Mouse (Mus musculus): ENCODE results near the gene Ino80d.
"Not testable (repeated sequence)": the region's sequence is repeated elsewhere in the genome, so short reads cannot be mapped to it uniquely, and the experiment has no call there.

The Ino80d gene

DNA sequence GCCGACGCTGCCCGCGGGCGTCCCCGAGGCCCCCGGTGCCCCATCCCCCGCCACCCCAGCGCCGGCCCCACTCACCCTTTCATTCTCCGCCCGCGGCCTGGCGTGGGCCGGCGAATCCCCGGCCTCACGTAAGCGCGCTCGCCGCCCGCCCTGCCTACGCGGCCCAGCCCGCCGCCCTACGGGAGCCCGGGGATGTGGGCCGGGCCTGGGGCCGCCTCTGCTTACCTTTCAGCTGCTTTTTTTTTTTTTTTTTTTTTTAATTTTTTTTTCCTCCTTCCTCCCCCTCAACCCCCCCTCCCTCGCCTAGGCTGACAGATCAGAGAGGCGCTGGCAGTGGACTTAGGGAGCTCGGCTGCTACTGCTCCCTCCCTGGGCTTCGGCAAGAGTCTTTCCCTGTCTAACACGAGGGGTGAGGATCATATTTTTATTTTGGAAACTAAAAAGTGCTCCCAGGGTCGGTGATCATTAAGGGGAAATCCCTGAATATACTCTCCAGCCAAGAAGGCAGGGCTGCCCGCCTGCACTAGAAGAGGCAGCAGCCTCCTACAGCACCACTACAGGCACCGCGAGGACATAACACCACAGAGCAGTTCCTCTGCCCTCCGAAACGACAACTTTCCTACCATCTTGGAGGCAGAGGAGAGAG is at the start of gene Ino80d:
Gene Ino80d, minus strand, starts transcription at position 532 of the 646 bp plus-strand sequence.
- DNase-seq, result peak; percentile 87

DNA sequence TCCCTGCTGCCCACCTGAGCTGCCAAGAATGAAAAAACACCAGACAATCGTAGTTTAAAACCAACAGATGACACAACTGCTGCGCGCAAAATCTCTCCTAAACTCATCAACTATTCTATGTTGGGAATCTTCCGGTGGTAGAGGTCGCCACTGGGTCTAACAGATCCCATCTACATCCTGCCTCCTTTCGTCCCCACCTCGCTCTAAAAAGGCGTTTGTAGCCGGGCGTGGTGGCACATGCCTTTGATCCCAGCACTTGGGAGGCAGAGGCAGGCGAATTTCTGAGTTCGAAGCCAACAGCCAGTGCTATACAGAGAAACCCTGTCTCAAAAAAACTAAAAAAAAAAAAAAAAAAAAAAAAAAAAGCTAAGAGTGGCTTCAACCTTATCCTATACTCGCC is 25.8 kb upstream of the Ino80d start:
- DNase-seq, result no peak

DNA sequence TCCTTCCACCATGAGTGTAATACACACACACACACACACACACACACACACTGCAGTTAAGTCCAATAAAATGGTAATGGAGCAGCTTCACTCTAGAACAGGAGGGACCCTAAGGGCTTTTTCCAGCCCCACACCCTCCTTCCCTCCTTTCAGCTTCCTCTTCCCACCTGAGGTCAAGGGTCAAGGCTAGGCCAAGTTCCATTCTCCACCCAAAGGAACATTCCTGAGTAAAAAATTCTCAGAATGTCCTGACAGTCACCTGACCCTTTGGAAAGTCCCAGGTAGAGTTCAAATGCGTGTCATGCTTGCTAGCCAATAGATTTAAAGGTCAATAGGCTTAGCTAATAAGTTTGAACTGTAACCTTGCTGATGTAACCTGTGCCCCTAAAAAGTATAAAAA is 24.1 kb upstream of the Ino80d start:
- not testable (repeated sequence) for DNase-seq

DNA sequence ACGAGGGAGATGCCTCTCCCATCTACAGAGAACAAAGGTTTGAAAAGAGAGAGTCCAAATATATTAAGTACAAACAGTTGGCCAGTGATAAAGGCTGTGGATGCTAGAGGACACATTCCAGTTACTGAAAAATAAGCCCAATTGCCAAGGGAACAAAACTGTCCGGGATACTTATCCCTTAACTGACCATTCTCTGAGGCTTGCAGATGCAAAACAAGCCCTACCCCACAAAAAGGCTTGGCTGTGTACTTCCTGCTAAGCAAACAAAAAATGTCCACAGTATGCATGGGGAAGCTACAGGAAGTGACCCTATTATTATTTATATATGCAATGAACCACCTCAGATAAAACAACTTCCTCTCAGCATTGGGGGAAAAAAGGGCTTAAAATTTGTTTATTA is 23.5 kb upstream of the Ino80d start:
- no peak for DNase-seq

DNA sequence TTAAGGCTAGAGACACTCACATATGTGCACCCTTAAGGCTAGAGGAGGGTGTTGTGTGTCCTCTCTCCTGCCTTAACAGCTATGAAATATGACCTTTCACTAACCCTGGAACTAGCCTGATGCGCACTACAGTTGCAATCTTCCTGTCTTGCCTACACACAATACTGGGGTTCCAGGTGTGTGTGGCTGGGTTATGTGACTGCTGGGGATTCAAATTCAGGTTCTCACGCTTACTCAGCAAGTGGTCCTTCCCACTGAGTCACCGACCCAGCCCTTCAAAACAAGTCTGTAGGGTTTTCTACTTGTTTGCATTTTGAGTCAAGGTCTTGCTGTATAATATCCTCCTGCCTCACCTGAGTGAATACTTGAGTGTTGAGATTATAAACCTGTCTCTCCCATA is 20.1 kb upstream of the Ino80d start:
- DNase-seq, result no peak

DNA sequence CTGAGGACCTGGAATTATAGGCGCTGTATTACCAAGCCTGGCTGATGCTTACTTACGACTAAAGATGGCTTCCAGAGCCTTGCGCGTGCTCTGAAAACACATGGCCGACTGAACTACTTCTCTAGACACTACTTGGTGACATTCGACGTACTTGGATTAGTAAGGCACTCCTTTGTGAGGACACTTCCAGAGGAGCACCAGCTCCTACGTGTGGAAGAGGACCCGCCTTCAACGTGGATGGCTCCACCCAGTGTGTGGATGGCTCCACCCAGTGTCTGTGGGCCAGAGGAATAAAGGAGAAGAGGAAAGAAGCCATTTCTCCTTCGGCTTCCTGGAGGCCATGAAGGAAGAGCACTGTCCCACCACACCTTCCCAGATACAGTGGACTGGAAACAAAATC is 17.3 kb upstream of the Ino80d start:
- DNase-seq, result no peak

DNA sequence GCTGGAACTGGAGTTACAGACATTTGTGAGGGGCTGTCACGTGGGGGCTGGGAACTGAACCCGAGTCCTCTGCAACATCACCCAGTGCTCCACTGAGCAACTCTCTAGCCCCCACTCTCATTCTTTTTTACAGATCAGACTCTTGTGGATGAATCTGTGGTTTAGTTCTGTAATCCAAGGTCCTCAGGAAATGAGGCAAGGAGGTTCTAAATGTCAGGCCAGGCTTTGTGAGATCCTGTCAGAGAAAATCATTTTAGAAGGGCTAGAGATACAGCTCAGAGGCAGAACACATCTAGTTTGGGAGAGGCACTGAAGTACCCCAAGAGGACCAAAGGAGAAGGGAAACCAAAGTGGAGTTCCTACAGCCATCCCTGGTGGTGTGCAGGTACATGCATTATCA is 16.4 kb upstream of the Ino80d start:
- no peak for DNase-seq

DNA sequence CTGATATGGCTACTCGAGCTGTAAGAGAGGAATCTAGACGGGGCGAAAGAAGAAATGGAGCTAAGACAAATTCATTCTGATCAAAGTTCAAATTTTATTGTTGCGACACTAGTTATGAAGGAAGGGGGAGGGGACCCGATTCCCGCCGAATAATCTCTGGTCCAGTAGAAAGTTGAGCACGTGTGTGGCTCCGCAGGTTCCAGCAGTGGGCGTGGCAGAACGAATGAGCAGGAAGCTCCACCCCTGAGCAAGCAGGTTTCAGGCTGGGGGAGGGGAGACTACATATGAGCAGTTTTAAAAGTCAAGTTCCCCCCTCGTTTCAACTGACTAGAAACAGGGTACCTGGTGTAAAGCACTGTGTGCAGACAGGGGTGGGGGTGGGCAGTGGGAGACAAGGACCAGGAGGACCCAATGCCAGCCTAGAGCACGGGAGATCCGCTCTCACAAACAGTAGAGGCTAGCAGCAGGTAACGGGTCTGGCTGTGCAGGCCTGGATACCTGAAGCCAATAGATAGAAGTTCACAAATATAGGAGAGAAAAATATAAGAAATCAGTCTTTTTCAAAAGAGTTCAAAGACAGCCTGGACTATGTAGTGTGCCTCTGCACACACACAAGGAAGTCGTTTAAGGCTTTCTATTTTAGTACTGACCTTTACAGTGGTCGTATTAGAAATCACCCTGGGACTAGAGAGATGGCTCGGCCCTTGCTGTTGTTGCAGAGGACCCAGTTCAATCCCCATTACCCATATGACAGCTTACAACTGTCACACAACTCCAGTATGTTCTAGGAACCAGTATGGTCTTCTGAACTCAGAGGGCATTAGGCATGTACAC is 15.6 kb upstream of the Ino80d start:
- DNase-seq, result peak; percentile 25

DNA sequence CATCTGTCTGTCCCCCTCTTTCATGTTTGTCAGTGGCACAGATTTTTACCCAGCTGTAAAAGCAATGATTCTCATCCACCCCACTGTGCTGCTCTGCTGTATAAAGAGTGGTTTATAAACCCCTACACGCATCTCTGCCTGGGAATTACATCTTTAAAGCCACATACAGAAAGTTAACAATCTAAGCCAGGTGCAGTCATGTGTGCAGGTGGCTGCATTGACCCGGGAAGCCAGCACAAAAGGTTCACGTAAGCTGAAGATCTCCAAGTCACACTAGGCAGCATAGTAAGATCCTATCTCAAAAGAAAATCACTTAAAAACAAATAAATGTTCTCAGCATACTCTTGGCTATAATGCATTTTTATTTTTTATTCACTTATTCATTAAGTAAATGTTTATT is 14.8 kb upstream of the Ino80d start:
- DNase-seq, result no peak

DNA sequence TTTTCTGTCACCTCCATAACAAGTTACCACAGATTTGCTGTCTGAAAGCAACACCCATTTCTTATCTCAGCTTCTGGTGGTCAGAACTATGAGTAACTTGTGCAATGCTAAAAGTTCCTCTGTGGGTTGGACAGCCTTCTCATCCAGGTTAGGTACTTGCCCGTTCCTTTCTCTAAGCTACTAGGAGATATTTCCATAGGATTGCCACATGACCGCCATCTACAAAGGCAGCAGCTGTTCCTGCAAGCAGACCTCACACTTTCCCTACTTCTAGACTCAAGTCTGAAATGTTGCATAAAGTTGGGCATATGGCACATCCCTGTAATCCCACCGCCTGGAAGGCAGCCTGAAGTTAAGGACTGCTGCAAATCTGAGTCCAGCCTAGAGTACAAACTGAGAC is 11.7 kb upstream of the Ino80d start:
- DNase-seq, result no peak

DNA sequence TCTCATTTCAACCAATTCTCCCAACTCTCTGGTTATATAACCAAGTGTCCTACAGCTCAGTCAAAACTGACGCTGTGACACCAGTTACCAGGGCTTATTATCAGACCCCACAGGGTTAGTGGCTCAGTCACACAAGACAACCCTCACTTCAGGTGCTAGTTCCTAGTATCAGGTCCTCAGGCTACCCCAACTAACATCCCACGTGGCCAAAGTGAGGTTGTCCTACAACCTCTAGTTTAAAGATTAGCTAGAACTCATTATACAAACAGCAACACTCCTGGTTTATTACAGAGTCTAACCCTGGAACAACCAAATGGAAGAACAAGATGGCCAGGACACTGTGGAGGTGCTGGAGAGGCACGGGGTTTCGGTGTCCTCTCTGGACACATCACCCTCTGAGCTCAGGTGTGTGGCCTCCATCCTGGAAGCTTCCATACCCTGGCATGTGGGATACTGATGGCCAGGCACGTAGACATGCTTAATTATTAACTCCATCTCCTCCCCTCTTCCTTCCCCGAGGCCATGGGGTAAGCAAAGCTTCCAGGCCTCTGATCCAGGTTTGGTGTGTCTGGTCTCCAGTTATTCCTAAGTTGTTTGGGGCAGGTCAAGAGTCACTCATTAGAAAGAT is 9.5 kb upstream of the Ino80d start:
- peak; percentile 63 for DNase-seq

DNA sequence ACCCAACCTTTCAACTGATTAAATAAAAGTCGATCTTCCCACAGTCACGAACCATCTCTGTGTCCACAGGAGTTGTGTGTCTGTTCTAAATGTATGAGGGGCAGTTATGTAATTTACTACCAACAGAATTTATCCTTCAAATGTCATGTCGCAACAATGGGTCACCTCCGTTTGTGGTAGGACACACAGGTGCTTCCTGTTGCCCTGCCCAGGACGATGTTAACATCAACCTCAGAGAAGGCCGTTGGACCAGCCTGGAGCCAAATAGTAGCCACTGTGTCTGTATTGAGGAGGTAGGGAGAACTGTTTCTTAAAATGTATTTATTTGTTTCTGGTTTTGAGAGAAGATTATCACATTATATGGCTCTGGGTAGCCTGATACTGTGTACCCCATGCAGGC is 7.5 kb upstream of the Ino80d start:
- DNase-seq, result no peak

DNA sequence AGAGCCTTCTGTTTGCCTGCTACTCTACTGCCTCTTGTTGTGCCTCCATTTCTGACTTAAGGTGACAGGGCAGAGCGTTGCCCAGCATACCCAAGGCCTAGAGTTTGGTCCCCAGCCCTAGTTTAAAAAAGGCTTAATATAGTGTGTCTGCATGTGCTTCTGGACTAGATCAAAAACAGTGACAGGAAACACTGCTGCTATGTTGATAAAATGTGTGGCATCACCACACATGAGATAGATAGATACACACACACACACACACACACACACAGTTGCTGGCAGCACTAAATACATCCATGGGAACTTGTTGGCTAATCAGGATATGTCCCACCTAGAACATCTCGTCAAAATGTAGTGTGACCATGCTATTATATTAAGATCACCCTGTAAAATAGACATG is 5.9 kb upstream of the Ino80d start:
- DNase-seq, result no peak

DNA sequence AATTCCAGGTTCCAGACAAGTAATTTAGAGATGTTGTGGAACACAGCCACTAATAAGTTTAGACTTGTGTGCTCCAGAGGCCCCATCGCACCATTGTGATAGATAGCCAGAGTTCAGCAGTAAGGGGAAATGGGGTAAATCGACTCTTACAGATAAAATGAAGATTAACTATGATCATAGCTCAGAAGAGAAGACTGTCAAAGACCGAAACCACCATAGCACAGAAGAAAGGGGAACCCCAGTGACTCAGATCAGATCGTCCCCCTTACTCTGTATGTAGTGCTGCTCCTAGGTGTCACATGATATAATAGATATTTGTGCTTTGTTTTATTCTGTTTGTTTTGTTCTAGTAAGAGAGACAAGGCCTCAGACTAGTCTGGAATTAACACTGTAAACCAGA is 5.2 kb upstream of the Ino80d start:
- no peak for DNase-seq

DNA sequence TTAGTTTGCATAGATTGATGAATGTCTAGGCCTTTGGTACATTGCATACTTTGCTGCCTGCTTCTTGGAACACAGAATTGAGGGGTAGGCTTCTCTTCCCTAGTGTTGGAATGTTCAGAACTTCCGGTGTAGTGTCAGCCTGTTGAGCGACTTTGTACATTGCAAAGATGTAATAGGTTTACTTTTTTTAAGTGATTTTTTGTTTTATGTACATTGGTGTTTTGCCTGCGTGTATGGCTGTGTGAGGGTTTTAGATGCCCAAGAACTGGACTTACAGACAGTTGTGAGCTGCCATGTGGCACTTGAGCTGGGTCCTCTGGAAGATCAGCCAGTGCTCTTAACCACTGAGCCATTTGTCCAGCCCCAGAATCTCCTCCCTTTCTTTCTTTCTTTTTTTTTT is 1.1 kb upstream of the Ino80d start:
- peak; percentile 34 for DNase-seq

DNA sequence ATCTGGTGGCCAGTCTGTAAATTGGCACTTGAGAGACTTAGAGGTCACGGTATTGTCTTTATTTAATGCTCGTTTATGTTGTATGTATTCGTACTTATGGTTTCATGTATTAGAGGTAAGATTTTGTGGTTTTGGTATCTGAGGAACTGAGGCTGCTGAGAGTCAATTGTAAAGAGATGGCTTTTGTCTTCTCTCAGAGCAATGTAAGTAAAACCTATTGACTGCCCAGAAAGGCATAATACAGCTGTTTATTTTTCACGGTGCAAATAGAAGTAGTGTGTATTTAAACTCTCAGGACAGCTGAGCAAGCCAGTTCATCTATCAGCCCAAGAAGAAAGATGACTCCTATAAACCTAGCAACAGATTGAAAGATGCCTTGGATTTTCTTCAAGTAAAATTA is 629 bp upstream of the Ino80d start:
- no peak for DNase-seq

DNA sequence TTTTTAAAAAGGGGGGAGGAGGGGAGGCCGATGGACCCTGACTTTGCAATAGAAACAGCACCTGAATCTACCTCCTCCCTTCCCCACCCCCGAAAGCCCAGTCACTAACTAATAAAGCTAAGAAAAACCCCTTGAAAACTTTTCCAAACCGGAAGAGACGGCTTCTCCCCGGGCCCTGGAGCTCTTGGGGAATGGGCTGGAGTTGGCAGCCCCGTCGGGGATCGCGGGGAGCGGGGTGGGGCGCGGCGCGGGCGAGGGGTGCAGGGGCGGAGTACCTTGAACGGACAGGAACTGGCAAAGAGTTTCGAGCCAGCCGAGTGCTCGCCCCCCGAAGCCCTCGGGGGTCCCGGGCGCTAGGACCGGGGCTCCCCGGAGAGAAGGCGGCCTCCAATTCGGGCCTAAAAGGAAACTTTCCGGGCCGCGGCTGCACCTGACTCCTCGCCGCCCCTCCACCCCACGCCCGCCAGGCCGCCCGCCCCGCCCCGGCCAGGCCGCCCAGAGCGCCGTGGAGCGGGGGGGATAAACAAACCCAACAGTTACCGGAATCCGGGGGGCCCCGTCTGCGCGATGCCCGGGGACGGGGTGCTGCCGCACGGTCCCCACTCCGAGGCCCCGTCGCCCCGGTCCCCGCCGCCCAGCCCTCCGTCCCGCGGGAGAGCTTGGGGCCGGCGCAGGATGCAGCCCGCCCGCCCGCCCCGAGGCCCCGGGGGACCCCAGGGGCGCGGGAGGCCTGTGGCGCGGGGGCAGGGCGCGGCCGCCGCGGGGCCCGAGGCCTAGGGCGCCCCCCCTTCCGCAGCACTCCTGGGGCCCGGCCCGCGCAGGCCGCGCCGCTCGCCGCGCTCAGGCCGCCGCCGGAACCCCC is 962 bp downstream of the Ino80d start:
- peak; percentile 72 for DNase-seq

DNA sequence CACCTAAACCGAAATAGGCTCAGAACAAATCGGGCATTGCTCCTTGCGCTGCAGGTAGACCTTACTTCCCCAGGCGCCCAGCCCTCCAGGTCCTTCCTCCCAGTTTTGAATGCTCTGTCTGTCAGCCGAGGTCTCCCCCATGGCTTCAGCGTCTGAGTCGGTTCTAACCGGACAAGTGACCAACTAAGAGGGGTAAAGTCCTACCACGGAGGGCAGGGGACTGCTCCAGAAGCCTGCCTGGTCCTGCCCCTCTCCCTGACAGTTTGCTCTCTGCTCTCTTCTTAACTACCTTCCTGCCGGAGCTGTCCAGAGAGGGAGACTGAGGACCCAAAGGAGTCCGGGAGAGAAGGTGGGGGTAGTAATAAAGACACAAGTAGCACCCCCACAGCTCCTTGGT is 1.6 kb downstream of the Ino80d start:
- DNase-seq, result peak; percentile 82

DNA sequence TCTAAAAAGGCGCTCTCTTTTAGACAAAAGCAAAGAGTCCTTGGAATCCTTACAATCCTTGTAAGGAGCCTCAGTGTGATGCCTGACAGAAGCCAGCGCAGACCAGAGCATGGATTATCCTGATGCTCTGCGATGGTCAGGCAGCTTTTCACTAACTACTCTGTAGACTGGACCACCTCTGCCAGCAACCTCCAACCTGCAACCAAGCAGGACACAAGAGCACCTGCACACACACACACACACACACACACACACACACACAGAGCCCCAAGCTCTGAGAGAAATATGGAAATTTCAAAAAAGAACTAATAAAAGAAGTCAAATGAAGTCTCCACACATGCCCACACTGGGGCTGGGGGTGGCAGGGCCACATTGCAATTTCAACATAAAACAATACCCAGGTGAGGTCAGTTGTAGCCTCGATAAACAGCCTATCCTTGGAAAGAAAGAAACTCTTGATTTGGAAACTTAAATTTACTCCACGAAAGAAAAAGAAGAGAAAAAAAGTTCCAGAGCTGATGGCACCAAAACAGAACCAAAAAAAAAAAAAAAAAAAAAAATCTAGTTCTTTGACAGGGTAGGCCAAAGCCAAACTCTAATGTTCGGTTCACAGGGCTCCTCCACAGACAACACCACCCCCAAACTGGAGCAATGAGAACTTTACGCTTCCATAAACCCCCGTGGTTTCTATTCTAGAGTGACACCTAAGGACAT is 2.2 kb downstream of the Ino80d start:
- no peak for DNase-seq

DNA sequence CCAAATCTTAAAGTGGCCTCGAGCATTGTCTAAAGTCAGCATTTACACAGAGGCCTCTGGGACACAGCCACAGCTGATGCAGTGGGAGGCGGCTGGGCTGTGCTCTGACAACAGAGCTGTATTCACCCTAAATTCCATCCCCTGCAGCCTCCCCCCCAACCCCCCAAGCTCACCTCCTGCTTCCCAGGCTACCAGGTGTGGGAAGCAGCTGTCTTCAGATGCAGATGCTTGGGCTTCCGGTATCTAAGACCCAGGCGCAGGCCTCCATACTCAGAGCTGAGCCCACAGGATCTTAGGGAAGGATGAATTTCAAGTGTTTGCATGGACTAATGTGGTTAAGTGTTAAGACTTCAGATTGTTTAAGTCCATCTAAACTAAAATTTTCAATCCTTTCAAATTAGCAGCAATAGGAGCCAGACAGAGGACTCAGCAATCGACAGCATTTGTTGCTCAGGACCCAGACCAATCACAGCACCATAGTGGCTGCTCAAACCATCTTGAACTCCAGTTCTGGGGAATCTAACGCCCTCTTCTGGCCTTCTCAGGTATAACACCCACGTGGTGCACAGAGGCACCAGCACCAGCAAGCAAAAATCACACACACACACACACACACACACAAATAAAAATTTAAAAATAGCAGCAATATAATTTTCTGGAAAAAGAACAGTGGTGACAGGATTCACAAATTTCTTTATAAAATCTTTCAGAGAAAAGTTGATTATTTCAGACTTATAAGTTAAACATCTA is 3.8 kb downstream of the Ino80d start:
- DNase-seq, result peak; percentile 35

DNA sequence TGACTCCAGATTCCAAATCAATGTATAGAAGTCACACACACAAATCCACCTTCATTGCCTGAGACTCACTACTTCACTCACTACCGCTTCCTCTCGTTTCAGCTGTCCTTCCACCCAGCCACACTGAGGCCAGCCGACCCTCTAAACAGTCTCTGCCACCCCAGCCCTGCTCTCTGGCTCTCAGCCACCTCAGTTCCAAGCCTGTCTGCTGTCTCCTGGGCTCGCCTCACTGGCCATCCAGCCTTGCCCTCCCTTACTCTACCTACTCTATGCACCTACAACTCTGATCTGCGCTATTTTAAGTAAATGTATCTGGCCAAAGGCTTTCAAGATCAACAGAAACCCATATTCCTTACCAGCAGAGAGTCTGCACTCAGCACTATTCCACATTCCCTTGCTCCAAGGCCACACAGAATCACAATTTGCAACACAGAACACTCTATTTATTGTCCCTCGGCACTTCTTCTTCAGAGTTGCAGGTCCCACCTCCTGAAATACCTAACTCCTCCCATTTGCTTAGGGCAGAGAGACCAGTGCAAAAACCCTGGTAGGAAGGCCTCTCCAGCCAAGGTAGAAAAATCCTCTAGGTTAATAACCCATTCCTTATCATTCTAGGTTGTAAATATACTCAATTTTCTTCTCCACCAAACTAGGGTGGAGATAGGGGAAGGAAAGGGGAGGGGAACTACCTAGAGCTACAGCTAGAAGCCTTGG is 6.7 kb downstream of the Ino80d start:
- DNase-seq, result no peak
